Mouse (Mus musculus) hindbrain, embryonic 16.5 days (tissue): Measurements from ENCODE around the gene Gm13271. TPM values are rescaled to one million over a fixed set of nuclear protein-coding genes. Genes with fewer than 3 reads are reported as not detected.
A peak's percentile ranks its signal among the peaks of the same experiment; 100 is the strongest.
"Not testable (repeated sequence)": the region's sequence is repeated elsewhere in the genome, so short reads cannot be mapped to it uniquely, and the experiment has no call there.

ENCODE experiments used
- ATAC-seq: fragments of 200-750 bp; cut with Nextera tagmentation; 2 replicates; pipeline ENCODE4 v1.8.0; 2017; ENCODE audit warnings: moderate TSS enrichment, moderate library complexity
- H3K27ac ChIP-seq: fragments of 300-500 bp; sonication (generic); 2 replicates; pipeline ENCODE4 v1.5.1; 2014; ENCODE audit warnings: low read depth, mild to moderate bottlenecking, control low read depth, low read length, moderate library complexity
- H3K27me3 ChIP-seq: fragments of 300-500 bp; sonication (generic); replicated peaks from 2 replicates; pipeline ENCODE4 v1.6.1; 2014; ENCODE audit warnings: low read length; ENCODE audit not compliant: control insufficient read depth, insufficient read depth
- H3K36me3 ChIP-seq: fragments of 300-500 bp; sonication (generic); 2 replicates; pipeline ENCODE4 v1.6.1; 2014; ENCODE audit warnings: mild to moderate bottlenecking, low read length, moderate library complexity, mixed read lengths; ENCODE audit not compliant: control insufficient read depth, insufficient read depth
- H3K4me1 ChIP-seq: fragments of 300-500 bp; sonication (generic); 2 replicates; pipeline ENCODE4 v1.6.1; 2014; ENCODE audit warnings: low read depth, low read length; ENCODE audit not compliant: control insufficient read depth, insufficient read depth
- H3K4me2 ChIP-seq: fragments of 300-500 bp; sonication (generic); 2 replicates; pipeline ENCODE4 v1.6.1; 2014; ENCODE audit warnings: mild to moderate bottlenecking, low read length, control low read depth, moderate library complexity
- H3K4me3 ChIP-seq: fragments of 300-500 bp; sonication (generic); 2 replicates; pipeline ENCODE4 v1.5.1; 2014; ENCODE audit warnings: mild to moderate bottlenecking, low read length, control low read depth, moderate library complexity
- H3K9ac ChIP-seq: fragments of 300-500 bp; sonication (generic); 2 replicates; pipeline ENCODE4 v1.6.1; 2014; ENCODE audit warnings: low read depth, mild to moderate bottlenecking, control low read depth, low read length, moderate library complexity
- H3K9me3 ChIP-seq: fragments of 300-500 bp; sonication (generic); 2 replicates; pipeline ENCODE4 v1.6.1; 2014; ENCODE audit warnings: mild to moderate bottlenecking, low read length, moderate library complexity; ENCODE audit not compliant: control insufficient read depth
- WGBS: fragments of 180-500 bp; shearing (Covaris S2); extraction: QIAGEN DNeasy Blood & Tissue Kit; methylation state at CpG from one replicate; pipeline ENCODE4 v1.1.7; 2014; 5-methylcytosine and 5-hydroxymethylcytosine counted together
- polyA plus RNA-seq: library from polyadenylated mRNA; unstranded; fragments of >200 nt; fragmentation: Nextera tagmentation; extraction: Ambion mirVana; gene quantifications from 2 replicates; pipeline ENCODE4 v1.2.1, GENCODE M21; 2015

Gene Gm13271
- polyA plus RNA-seq, 1 experiment from 2014 or later = not detected

- not testable (repeated sequence) for H3K4me2 ChIP-seq, H3K27ac ChIP-seq, H3K9ac ChIP-seq, H3K9me3 ChIP-seq, ATAC-seq, H3K27me3 ChIP-seq, H3K36me3 ChIP-seq, H3K4me3 ChIP-seq, H3K4me1 ChIP-seq
- no CpG with 5 or more reads among the region's 29 CpGs for WGBS
Observed at GRCm38 (mm10) chr4:88779550-88779949, 24.9 kb downstream of the Gm13271 start, which contains the start of gene Gm13272. Gm13272 (plus strand) TSS chr4:88779850.

- H3K9ac ChIP-seq, H3K4me3 ChIP-seq, H3K36me3 ChIP-seq, H3K9me3 ChIP-seq, H3K4me2 ChIP-seq, H3K27me3 ChIP-seq, H3K4me1 ChIP-seq, ATAC-seq, H3K27ac ChIP-seq: not testable (repeated sequence)
- 48% methylated on average over 15 of the region's 18 CpGs for WGBS
Observed at GRCm38 (mm10) chr4:88780320-88780719, 25.7 kb downstream of the Gm13271 start.

GRCm38 (mm10) chr4:88781831-88782230 is 27.2 kb downstream of the Gm13271 start, which contains the start of gene Ifnz:
Ifnz (plus strand) TSS chr4:88782131.
- H3K36me3 ChIP-seq, H3K27me3 ChIP-seq, H3K9ac ChIP-seq, H3K4me1 ChIP-seq, ATAC-seq, H3K4me3 ChIP-seq, H3K27ac ChIP-seq, H3K9me3 ChIP-seq: not testable (repeated sequence)
- H3K4me2 ChIP-seq = peak within 1 kb of the TSS; percentile 42; the same call in 1 of the 2 replicates
- WGBS = 14% methylated on average over 2 of the region's 7 CpGs

GRCm38 (mm10) chr4:88782335-88782734 is 27.7 kb downstream of the Gm13271 start:
- H3K36me3 ChIP-seq, H3K27ac ChIP-seq, H3K9ac ChIP-seq, H3K4me1 ChIP-seq, H3K4me3 ChIP-seq, H3K27me3 ChIP-seq, ATAC-seq, H3K9me3 ChIP-seq: not testable (repeated sequence)
- peak overlapping the region; percentile 42; the same call in 1 of the 2 replicates for H3K4me2 ChIP-seq
- 0% methylated on average over 4 of the region's 31 CpGs for WGBS

- H3K4me1 ChIP-seq, H3K9me3 ChIP-seq, H3K27ac ChIP-seq, H3K4me2 ChIP-seq, H3K9ac ChIP-seq, H3K4me3 ChIP-seq, H3K36me3 ChIP-seq, ATAC-seq, H3K27me3 ChIP-seq: not testable (repeated sequence)
- no CpG with 5 or more reads among the region's 27 CpGs for WGBS
Observed at GRCm38 (mm10) chr4:88785409-88785808, 30.7 kb downstream of the Gm13271 start, which contains the start of gene Gm13276. Gm13276 (plus strand) TSS chr4:88785709.

GRCm38 (mm10) chr4:88788402-88788801 is 33.7 kb downstream of the Gm13271 start, which contains the start of gene Gm13277:
Gm13277 (plus strand) TSS chr4:88788632.
- not testable (repeated sequence) for H3K36me3 ChIP-seq, H3K27me3 ChIP-seq, H3K27ac ChIP-seq, H3K4me1 ChIP-seq, H3K9ac ChIP-seq, H3K9me3 ChIP-seq, H3K4me3 ChIP-seq, H3K4me2 ChIP-seq, ATAC-seq
- 0% methylated on average over 1 of the region's 28 CpGs for WGBS

- not testable (repeated sequence) for H3K36me3 ChIP-seq, H3K27ac ChIP-seq, H3K9ac ChIP-seq, H3K4me3 ChIP-seq, H3K9me3 ChIP-seq, H3K27me3 ChIP-seq, H3K4me1 ChIP-seq, H3K4me2 ChIP-seq, ATAC-seq
- no CpG with 5 or more reads among the region's 28 CpGs for WGBS
Observed at GRCm38 (mm10) chr4:88791250-88791649, 36.6 kb downstream of the Gm13271 start, which contains the start of gene Gm13278. Gm13278 (plus strand) TSS chr4:88791550.

- not testable (repeated sequence) for H3K27ac ChIP-seq, H3K4me3 ChIP-seq, H3K9ac ChIP-seq, ATAC-seq, H3K9me3 ChIP-seq, H3K4me1 ChIP-seq, H3K4me2 ChIP-seq, H3K27me3 ChIP-seq, H3K36me3 ChIP-seq
- WGBS = 0% methylated on average over 4 of the region's 52 CpGs
Observed at GRCm38 (mm10) chr4:88793936-88794675, 39.4 kb downstream of the Gm13271 start, which contains the start of gene Gm13275. Gm13275 (plus strand) TSS chr4:88794487.

GRCm38 (mm10) chr4:88797097-88797496 is 42.4 kb downstream of the Gm13271 start, which contains the start of gene Gm13279:
Gm13279 (plus strand) TSS chr4:88797397.
- H3K36me3 ChIP-seq, H3K27me3 ChIP-seq, H3K4me2 ChIP-seq, H3K9me3 ChIP-seq, H3K27ac ChIP-seq, H3K4me3 ChIP-seq, H3K9ac ChIP-seq, H3K4me1 ChIP-seq, ATAC-seq: not testable (repeated sequence)
- no CpG with 5 or more reads among the region's 28 CpGs for WGBS
